Mouse (Mus musculus): ENCODE measurements around the gene Tsc22d1. TPM values are rescaled to one million over a fixed set of nuclear protein-coding genes. Genes with fewer than 3 reads are reported as not detected.

Tsc22d1 gene
- polyA plus RNA-seq, 1 experiment from 2014 or later = 122 TPM

- Histone ChIP-seq H3K9ac (ENCODE audit: low read depth, low read length) (peak overlapping the region; percentile 76), H3K4me3 (ENCODE audit: low read depth, low read length) (peak overlapping the region; percentile 92), H3K27me3 (ENCODE audit: control insufficient read depth, insufficient read depth, low read depth, low read length) (no peaks in the 10 kb centered on the region), H3K4me1 (ENCODE audit: control insufficient read depth, low read depth, low read length) (peaks cover 19% of the 10 kb centered on the region), H3K9me3 (replicated peaks; ENCODE audit: control insufficient read depth, low read length) (no peaks in the 10 kb centered on the region), H3K36me3 (ENCODE audit: control insufficient read depth, insufficient read depth) (peaks cover 20% of the 10 kb centered on the region), H3K27ac (ENCODE audit: low read length) (peak overlapping the region; percentile 6; the same call in 1 of the 2 replicates), H3K4me2 (ENCODE audit: low read depth, low read length) (peak overlapping the region; percentile 90)
- ATAC-seq (ENCODE audit: low read depth) = no peak
- 10% methylated on average over 13 of the region's 13 CpGs for WGBS (ENCODE audit: insufficient replicate concordance)
These were observed 88.6 kb downstream of the Tsc22d1 start for GRCm38 (mm10) chr14:76503231-76503851.

- peaks cover 20% of the 10 kb centered on the region for H3K36me3 ChIP-seq (ENCODE audit: control insufficient read depth, insufficient read depth)
- no peaks in the 10 kb centered on the region for H3K9me3 ChIP-seq (replicated peaks; ENCODE audit: control insufficient read depth, low read length)
- peaks cover 19% of the 10 kb centered on the region for H3K4me1 ChIP-seq (ENCODE audit: control insufficient read depth, low read depth, low read length)
- peak; percentile 95 for ATAC-seq (ENCODE audit: low read depth)
- H3K27ac ChIP-seq (ENCODE audit: low read length) = peak overlapping the region; percentile 91
- WGBS (ENCODE audit: insufficient replicate concordance) = under 1% methylated on average over 51 of the region's 52 CpGs
- H3K4me2 ChIP-seq (ENCODE audit: low read depth, low read length) = peak overlapping the region; percentile 90
- H3K27me3 ChIP-seq (ENCODE audit: control insufficient read depth, insufficient read depth, low read depth, low read length) = no peaks in the 10 kb centered on the region
- H3K9ac ChIP-seq (ENCODE audit: low read depth, low read length) = peak overlapping the region; percentile 92
- peak overlapping the region; percentile 92 for H3K4me3 ChIP-seq (ENCODE audit: low read depth, low read length)
These were observed 89.5 kb downstream of the Tsc22d1 start for GRCm38 (mm10) chr14:76504121-76504737.

- H3K9ac ChIP-seq (ENCODE audit: low read depth, low read length) = peak overlapping the region; percentile 92
- WGBS (ENCODE audit: insufficient replicate concordance) = under 1% methylated on average over 10 of the region's 10 CpGs
- peak overlapping the region; percentile 92 for H3K4me3 ChIP-seq (ENCODE audit: low read depth, low read length)
- peaks cover 20% of the 10 kb centered on the region for H3K36me3 ChIP-seq (ENCODE audit: control insufficient read depth, insufficient read depth)
- peak overlapping the region; percentile 91 for H3K27ac ChIP-seq (ENCODE audit: low read length)
- H3K27me3 ChIP-seq (ENCODE audit: control insufficient read depth, insufficient read depth, low read depth, low read length) = no peaks in the 10 kb centered on the region
- no peaks in the 10 kb centered on the region for H3K9me3 ChIP-seq (replicated peaks; ENCODE audit: control insufficient read depth, low read length)
- H3K4me1 ChIP-seq (ENCODE audit: control insufficient read depth, low read depth, low read length) = peaks cover 19% of the 10 kb centered on the region
- H3K4me2 ChIP-seq (ENCODE audit: low read depth, low read length) = peak overlapping the region; percentile 90
- no peak for ATAC-seq (ENCODE audit: low read depth)
These were observed 90.3 kb downstream of the Tsc22d1 start for GRCm38 (mm10) chr14:76505101-76505438.

GRCm38 (mm10) chr14:76505439-76506220, 90.9 kb downstream of the Tsc22d1 start:
- peak overlapping the region; percentile 92 for H3K9ac ChIP-seq (ENCODE audit: low read depth, low read length)
- H3K9me3 ChIP-seq (replicated peaks; ENCODE audit: control insufficient read depth, low read length) = no peaks in the 10 kb centered on the region
- H3K36me3 ChIP-seq (ENCODE audit: control insufficient read depth, insufficient read depth) = peaks cover 20% of the 10 kb centered on the region
- peak overlapping the region; percentile 92 for H3K4me3 ChIP-seq (ENCODE audit: low read depth, low read length)
- peak overlapping the region; percentile 91 for H3K27ac ChIP-seq (ENCODE audit: low read length)
- H3K27me3 ChIP-seq (ENCODE audit: control insufficient read depth, insufficient read depth, low read depth, low read length) = no peaks in the 10 kb centered on the region
- peak overlapping the region; percentile 90 for H3K4me2 ChIP-seq (ENCODE audit: low read depth, low read length)
- under 1% methylated on average over 31 of the region's 31 CpGs for WGBS (ENCODE audit: insufficient replicate concordance)
- H3K4me1 ChIP-seq (ENCODE audit: control insufficient read depth, low read depth, low read length) = peaks cover 19% of the 10 kb centered on the region
- ATAC-seq (ENCODE audit: low read depth) = peak; percentile 60

- WGBS (ENCODE audit: insufficient replicate concordance) = 73% methylated on average over 27 of the region's 27 CpGs
- Histone ChIP-seq H3K9ac (ENCODE audit: low read depth, low read length) (peak overlapping the region; percentile 92), H3K4me3 (ENCODE audit: low read depth, low read length) (peak overlapping the region; percentile 92), H3K27me3 (ENCODE audit: control insufficient read depth, insufficient read depth, low read depth, low read length) (no peaks in the 10 kb centered on the region), H3K9me3 (replicated peaks; ENCODE audit: control insufficient read depth, low read length) (no peaks in the 10 kb centered on the region), H3K36me3 (ENCODE audit: control insufficient read depth, insufficient read depth) (peaks cover 20% of the 10 kb centered on the region), H3K4me2 (ENCODE audit: low read depth, low read length) (peak overlapping the region; percentile 90), H3K27ac (ENCODE audit: low read length) (peak overlapping the region; percentile 91), H3K4me1 (ENCODE audit: control insufficient read depth, low read depth, low read length) (peaks cover 19% of the 10 kb centered on the region)
- ATAC-seq (ENCODE audit: low read depth) = no peak
These were observed 91.9 kb downstream of the Tsc22d1 start for GRCm38 (mm10) chr14:76506425-76507205.

- peaks cover 19% of the 10 kb centered on the region for H3K4me1 ChIP-seq (ENCODE audit: control insufficient read depth, low read depth, low read length)
- H3K27me3 ChIP-seq (ENCODE audit: control insufficient read depth, insufficient read depth, low read depth, low read length) = no peaks in the 10 kb centered on the region
- H3K27ac ChIP-seq (ENCODE audit: low read length) = no peak overlapping the region; the same call in 1 of the 2 replicates
- no peak for ATAC-seq (ENCODE audit: low read depth)
- peaks cover 20% of the 10 kb centered on the region for H3K36me3 ChIP-seq (ENCODE audit: control insufficient read depth, insufficient read depth)
- H3K9ac ChIP-seq (ENCODE audit: low read depth, low read length) = no peak overlapping the region
- H3K4me2 ChIP-seq (ENCODE audit: low read depth, low read length) = peak overlapping the region; percentile 90; the same call in 1 of the 2 replicates
- no peaks in the 10 kb centered on the region for H3K9me3 ChIP-seq (replicated peaks; ENCODE audit: control insufficient read depth, low read length)
- 0 out of 2 replicates have a peak overlapping the region, but pooled peaks have one; percentile 92 for H3K4me3 ChIP-seq (ENCODE audit: low read depth, low read length)
- WGBS (ENCODE audit: insufficient replicate concordance) = 92% methylated on average over 7 of the region's 7 CpGs
These were observed 92.6 kb downstream of the Tsc22d1 start for GRCm38 (mm10) chr14:76507357-76507756.

GRCm38 (mm10) chr14:76507804-76508500, 93.2 kb downstream of the Tsc22d1 start:
- 69% methylated on average over 9 of the region's 9 CpGs for WGBS (ENCODE audit: insufficient replicate concordance)
- Histone ChIP-seq H3K27ac (ENCODE audit: low read length) (peak overlapping the region; percentile 8; the same call in 1 of the 2 replicates), H3K4me3 (ENCODE audit: low read depth, low read length) (no peak overlapping the region), H3K4me2 (ENCODE audit: low read depth, low read length) (no peak overlapping the region), H3K36me3 (ENCODE audit: control insufficient read depth, insufficient read depth) (peaks cover 20% of the 10 kb centered on the region), H3K9ac (ENCODE audit: low read depth, low read length) (no peak overlapping the region), H3K9me3 (replicated peaks; ENCODE audit: control insufficient read depth, low read length) (no peaks in the 10 kb centered on the region), H3K27me3 (ENCODE audit: control insufficient read depth, insufficient read depth, low read depth, low read length) (no peaks in the 10 kb centered on the region), H3K4me1 (ENCODE audit: control insufficient read depth, low read depth, low read length) (peaks cover 19% of the 10 kb centered on the region)
- ATAC-seq (ENCODE audit: low read depth) = no peak

- Histone ChIP-seq H3K4me3 (ENCODE audit: low read depth, low read length) (no peak overlapping the region), H3K36me3 (ENCODE audit: control insufficient read depth, insufficient read depth) (peaks cover 20% of the 10 kb centered on the region), H3K4me2 (ENCODE audit: low read depth, low read length) (no peak overlapping the region), H3K27ac (ENCODE audit: low read length) (no peak overlapping the region), H3K27me3 (ENCODE audit: control insufficient read depth, insufficient read depth, low read depth, low read length) (no peaks in the 10 kb centered on the region), H3K4me1 (ENCODE audit: control insufficient read depth, low read depth, low read length) (peaks cover 14% of the 10 kb centered on the region), H3K9me3 (replicated peaks; ENCODE audit: control insufficient read depth, low read length) (no peaks in the 10 kb centered on the region), H3K9ac (ENCODE audit: low read depth, low read length) (no peak overlapping the region)
- ATAC-seq (ENCODE audit: low read depth) = no peak
- 85% methylated on average over 10 of the region's 10 CpGs for WGBS (ENCODE audit: insufficient replicate concordance)
These were observed 93.9 kb downstream of the Tsc22d1 start for GRCm38 (mm10) chr14:76508701-76509100.

Measured in liver, embryonic 16.5 days (tissue).